Mouse (Mus musculus): ENCODE measurements around the gene Gm17606.

Gm17606 gene

DNA sequence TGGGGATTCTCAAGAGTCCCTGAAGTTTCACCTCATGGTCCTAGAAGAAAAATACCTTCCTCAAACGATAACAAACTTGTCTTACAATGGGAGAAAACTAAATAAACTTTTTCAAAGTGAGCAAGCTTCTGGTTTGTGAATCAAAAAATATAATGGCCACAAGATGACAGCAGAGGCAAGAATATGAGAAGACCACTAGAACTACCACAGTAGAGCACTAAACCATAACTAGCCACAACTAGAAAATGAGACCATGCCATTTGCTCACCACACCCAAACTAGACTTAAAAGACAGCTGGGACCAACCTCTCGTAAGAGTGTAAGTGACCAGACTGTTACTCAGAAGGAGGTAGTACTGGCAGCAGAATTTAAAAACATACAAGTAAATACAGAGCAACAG is 19.3 kb downstream of the Gm17606 start:
- no peak for DNase-seq (ENCODE audit: low read depth, low spot score)

DNA sequence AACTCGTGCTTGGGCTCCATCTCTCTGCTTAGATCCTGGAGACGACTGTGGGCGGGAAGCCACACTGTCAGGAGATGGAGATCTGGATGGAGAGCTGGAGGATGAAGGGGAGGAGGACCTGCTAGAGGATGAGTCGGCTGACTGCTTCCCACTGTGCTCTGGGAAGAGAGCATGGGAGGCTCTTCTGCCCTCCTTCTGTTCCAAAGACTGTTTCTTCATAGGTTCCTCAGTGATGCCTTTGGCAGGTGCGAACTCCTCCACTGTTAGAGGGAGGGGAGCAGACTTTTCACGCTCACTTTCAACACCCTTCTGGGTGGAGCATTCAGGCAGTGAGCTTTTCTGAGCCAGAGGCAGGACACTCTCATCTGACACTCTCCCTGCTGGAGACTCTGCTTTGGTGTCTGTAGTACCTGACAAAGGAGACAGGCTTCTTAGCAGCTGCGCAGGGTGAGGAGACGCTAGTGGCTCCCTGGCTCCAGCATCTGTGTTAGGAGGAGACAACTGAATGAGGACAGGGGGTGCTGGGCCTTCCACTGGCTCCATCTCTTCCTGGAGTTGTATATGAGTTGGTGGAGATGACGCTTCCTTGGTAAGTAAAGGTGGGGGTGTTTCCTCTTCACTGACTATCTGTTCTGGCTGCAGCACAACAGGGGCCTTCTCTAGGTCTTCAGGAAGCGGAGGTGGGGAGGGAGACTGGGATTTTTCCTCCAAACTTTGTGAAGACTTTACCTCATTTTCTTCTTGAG is 23.9 kb downstream of the Gm17606 start:
- DNase-seq (ENCODE audit: low read depth, low spot score): no peak

DNA sequence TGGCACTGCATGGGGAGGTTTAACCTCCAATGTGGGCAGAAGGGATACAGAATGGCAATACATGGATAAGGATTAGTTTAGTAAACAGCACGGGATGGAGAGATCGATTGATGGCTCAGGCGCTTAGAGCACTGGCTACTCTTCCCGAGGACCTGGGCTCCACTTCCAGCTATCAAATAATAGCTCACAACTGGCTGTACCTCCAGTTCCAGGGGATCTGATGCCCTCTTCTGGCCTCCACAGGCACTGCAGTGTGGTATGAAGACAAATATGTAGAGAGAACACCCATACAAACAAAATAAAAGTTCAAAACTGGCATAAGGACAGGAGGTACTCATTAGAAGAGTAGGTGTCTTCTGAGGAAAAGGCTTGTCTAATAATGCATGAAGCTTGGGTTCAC is 28.6 kb downstream of the Gm17606 start:
- DNase-seq (ENCODE audit: low read depth, low spot score): no peak

DNA sequence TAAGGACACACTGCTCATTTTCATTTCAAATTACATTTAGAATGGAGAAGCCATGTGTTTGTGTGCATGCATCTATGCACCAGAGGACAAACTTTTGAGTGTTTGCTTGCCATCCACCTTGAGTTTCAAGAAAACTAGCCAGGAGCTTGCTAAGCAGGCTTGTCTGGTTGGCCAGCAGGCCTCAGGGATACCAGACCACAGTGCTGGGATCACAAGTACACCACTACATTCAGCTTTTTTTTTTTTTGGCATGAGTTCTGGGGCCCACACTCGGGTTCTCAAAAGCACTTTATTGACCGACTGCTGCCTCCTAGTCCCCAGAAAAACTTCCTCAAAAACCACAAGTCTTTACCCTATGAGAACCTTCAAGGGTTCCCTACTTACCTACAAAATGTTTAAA is 33.6 kb downstream of the Gm17606 start:
- DNase-seq (ENCODE audit: low read depth, low spot score): no peak

DNA sequence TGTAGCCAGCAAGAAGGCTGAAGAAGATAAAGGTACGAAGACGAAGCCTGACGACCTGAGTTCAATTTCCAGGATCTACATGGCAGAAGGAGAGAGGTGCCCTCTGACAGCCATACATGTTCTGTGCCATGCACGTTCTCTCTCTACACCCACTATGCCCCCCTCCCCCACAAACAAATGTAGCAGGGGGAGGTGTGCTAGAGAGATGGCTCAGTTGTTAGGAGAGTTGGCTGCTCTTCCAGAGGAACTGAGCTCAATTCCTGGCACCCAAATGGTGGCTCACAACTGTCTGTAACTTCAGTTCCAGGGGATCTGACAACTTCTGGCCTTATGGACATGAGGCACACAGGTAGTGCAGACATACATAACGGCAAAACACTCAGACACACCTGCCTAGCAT is 35.5 kb downstream of the Gm17606 start:
- no peak for DNase-seq (ENCODE audit: low read depth, low spot score)

DNA sequence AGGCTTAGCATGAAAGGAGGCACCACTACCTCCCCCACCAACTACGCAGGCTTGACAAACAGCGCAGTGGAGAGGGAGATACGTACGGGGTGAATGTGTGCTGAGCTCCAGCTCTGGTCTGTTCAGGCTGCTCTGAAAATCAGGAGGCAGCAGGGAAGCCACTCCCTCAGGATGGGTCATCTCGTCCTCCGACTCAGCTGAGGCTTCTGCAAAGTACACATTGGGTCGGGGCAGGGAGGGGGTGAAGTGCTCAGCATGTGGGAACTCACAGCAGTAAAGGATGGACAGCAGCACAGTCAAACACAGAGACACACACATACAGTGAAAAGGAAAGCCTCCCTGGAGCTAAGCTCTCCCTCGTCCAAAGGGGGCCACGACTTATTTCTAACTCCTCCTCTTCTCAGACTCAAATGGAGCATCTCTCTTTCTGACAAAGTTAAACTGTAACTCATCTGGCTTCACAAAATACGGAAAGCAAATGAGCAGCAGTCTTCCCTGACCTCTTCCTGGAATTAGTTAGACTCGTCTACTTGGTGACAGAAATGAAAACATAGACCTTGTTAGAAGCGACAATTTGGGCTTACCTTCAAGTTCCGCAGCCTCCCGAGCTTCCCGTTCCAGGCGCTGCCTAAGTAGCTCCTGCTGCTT is 38.0 kb downstream of the Gm17606 start:
- no peak for DNase-seq (ENCODE audit: low read depth, low spot score)

DNA sequence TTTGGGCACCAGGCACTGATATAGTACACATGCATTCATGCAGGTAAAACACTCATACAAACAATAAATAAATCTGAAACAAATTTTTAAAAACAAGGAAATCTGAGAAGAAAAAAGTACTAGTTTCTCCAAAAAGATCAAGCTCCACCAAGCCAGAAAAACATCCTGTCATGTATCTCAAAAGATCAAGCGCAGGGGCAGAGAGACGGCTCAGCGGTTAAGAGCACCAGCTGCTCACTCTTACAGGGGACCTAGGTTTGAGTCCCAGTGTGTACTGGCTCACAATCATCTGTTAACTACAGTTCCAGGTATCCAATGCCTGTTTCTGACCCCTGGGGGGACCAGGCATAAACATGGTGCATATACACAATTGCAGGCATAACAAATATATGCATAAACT is 41.6 kb downstream of the Gm17606 start:
- no peak for DNase-seq (ENCODE audit: low read depth, low spot score)

DNA sequence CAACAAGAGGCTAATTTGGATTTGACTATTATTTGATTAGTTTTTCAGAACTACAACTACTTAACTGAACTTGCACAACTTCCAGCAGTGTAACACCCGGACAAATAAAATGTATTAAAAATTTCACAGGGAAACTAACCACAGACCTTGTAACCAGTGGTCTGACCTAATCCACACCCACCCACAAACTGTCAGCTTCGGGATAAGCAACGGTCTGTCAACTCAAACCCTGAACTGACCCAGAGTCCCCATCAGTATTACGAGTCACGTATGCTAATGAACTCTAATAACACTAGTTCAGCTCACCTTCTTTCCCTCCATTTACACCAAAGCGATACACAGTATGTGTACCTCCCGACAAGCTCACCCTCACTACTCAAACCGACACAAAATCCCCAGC is 44.7 kb downstream of the Gm17606 start:
- DNase-seq (ENCODE audit: low read depth, low spot score): no peak

DNA sequence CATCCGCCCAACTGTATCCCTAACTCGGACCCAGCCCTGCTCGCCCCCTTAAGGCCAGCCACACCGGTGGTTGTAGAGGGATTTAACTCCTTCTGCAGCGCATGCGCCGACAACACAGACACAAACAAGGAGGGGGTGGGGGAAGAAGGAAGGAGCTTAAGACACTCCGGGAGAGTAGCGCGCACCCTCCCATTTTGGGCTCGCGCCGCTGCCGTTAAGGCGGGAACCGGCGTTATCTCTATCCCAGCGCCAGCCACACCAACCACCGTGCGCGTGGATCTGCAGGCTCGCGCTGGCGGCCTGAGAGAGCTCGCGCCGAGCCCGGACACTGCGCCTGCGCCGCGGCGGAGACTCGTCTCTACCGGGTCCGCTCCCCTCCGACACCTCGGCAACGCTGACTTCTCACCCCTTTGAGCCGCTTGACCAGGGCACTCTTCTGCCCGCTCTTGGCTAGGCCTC is 45.3 kb downstream of the Gm17606 start, which contains the start of gene 1700123O20Rik:
Gene 1700123O20Rik (plus strand): TSS at position 154 of the 459 bp plus-strand sequence.
- peak; percentile 85 for DNase-seq (ENCODE audit: low read depth, low spot score)

DNA sequence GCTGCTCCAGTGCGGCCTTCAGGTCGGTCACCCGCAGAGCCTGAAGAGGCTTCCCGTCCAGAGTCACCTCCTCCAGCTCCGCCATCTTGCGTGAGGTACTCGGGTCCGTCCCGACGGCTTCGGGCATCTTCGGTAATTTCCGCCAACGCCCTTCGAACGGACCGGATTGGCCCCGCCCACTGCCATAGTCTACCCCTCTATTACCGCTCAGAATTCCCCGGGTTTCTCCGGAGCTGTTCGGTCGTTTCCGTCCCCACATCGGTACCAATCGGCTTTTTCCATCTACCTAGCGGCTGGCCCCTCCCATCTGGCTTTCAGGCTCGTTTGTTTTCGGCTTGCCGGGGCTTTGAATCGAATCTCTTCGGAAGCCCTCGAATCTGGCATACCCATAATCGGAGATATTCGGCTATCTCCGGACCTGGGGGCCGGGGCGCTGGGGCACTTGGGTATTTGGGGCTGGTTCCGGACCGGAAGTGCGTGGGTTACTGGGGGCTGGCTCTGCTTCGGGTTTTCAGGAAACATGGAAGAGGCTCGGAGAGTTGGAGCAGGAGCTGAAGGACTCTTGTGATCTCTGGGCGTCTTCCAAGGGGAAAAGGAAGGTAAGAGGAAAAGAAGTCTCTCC is 45.9 kb downstream of the Gm17606 start, which contains the start of gene Acin1:
Gene Acin1 (minus strand): TSS at position 410 of the 622 bp plus-strand sequence.
- DNase-seq (ENCODE audit: low read depth, low spot score): peak; percentile 99

DNA sequence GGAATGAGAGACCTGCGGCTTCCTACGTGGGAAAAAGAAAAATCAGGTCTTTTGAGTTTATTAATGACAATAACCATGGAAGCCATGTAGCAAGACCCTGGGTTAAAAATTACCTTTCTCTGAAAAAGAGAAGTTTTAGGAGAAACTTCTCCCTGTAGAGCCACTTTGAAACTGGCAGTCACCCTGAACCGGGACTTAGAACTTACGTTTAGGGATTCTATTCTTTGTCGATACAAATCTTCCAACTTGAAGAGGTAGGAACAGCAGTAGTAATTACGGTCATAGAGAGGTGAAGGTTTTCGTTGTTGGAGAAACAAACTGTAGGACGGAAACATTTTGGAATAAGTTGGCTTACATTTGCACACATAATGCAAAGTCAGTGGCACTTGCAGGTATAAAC is 46.5 kb downstream of the Gm17606 start:
- DNase-seq (ENCODE audit: low read depth, low spot score): no peak

DNA sequence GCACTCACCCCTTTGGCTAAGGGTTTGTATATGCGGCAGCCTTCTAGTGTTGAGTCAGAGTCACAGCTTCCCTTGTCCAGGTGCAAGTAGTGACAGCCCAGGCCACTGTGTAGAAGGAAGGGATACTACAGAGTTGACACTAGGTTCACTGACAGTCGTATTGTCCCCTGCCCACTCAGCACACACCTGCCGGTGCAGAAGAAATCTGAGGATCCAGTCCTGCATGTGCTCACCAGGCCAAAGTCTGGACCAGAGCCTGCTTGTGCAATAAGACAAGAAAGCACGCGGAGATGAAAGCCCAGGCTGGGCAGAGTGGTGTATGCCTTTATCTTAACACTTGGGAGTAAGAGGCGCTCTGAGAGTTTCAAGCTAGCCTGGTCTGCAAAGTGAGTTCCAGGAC is 54.3 kb downstream of the Gm17606 start:
- DNase-seq (ENCODE audit: low read depth, low spot score): no peak

DNA sequence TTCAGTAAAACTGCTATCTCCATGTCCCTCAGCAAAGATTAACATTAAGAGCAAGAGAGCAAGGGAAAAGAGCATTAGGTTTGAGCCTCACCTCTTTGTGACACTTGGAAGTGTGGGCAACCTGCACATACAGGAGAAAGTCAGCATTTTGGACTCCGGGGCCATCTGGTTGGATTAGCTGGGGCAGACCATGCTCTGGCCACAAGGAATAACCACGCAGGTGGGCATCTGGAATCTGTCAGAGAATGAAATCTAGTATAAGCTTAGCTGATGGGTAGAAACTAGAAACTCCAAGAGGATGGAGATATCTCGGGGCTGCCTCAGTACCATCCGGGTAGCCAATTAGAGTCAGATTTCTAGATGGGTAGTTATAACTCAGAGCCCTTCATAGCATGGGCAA is 56.0 kb downstream of the Gm17606 start:
- no peak for DNase-seq (ENCODE audit: low read depth, low spot score)
